Mouse (Mus musculus) spleen, adult 2 months (tissue): ENCODE data around the gene Myf5.

Source experiments
- CTCF ChIP-seq: fragments of 200-500 bp; IDR thresholded peaks from 2 replicates; pipeline ENCODE4 v1.5.1; 2011; ENCODE audit warnings: mild to moderate bottlenecking, inconsistent platforms; ENCODE audit not compliant: insufficient read depth, insufficient read length, insufficient replicate concordance; ENCODE audit errors: extremely low read depth
- POLR2A ChIP-seq: fragments of 200-500 bp; IDR thresholded peaks from 2 replicates; pipeline ENCODE4 v1.6.1; 2011; ENCODE audit warnings: low read depth, low read length, inconsistent platforms

- no peak for TF ChIP-seq POLR2A
- TF ChIP-seq CTCF, result no peak
Measured at GRCm38 (mm10) chr10:107499656-107500055, 13.7 kb upstream of the Myf5 start.
